Mouse (Mus musculus) E14TG2a.4 (cell line): ENCODE measurements around the gene Trdmt1.

Experiments
- CTCF ChIP-seq: conservative IDR thresholded peaks from 2 replicates; pipeline ENCODE4 v1.5.1; 2014; ENCODE audit warnings: low read length
- NANOG ChIP-seq: IDR thresholded peaks from 2 replicates; pipeline ENCODE4 v1.6.1; 2014; ENCODE audit warnings: borderline replicate concordance, low read length, mixed read lengths
- POU5F1 ChIP-seq: IDR thresholded peaks from 2 replicates; pipeline ENCODE4 v1.6.1; 2014; ENCODE audit warnings: low read length, borderline replicate concordance

GRCm38 (mm10) chr2:13573408-13574065 is 29.1 kb upstream of the Trdmt1 start, which contains the start of gene Vim:
- TF ChIP-seq CTCF (no peak), NANOG (no peak), POU5F1 (no peak)
